ENCODE assay signal across 18 mouse cellular contexts in genomic region chr1:134766448-134766847, GRCm38 (mm10).
"Had no signal": no experiment of that assay in that cellular context is flagged by ENCODE, and none has a peak within 500 bp of the region (broad histone marks: within the 10 kb centered on the region; RNA-seq: fewer than 3 reads in every experiment).

No protein-coding gene starts in this region.

- H3K4me1 ChIP-seq: midbrain, embryonic 12.5 days had no signal

- H3K9me3 ChIP-seq: liver, embryonic 13.5 days; midbrain, embryonic 12.5 days; midbrain, embryonic 15.5 days; neural tube, embryonic 12.5 days; neural tube, embryonic 15.5 days had no signal

- ATAC-seq: midbrain, embryonic 15.5 days had no signal

- H3K27ac ChIP-seq: left cerebral cortex, adult 2 months; liver, embryonic 13.5 days; macrophage; midbrain, embryonic 12.5 days; midbrain, embryonic 15.5 days; neural tube, embryonic 12.5 days; neural tube, embryonic 15.5 days had no signal

- DNase-seq: kidney, adult 18-20 months; kidney, adult 9 months; kidney, postnatal 10 days; kidney, postnatal 36 days; layer of hippocampus, postnatal 36 days; liver, embryonic 13.5 days; lung, adult 2 months; right cerebral cortex, adult 18-20 months; right cerebral cortex, postnatal 14 days; right cerebral cortex, postnatal 4 days; thymus, adult 18-20 months; thymus, postnatal 36 days had no signal

- H3K27me3 ChIP-seq: liver, embryonic 13.5 days; midbrain, embryonic 12.5 days; midbrain, embryonic 15.5 days; neural tube, embryonic 12.5 days; neural tube, embryonic 15.5 days had no signal

- H3K4me2 ChIP-seq: liver, embryonic 13.5 days; midbrain, embryonic 12.5 days; midbrain, embryonic 15.5 days; neural tube, embryonic 12.5 days; neural tube, embryonic 15.5 days had no signal

- H3K9ac ChIP-seq: liver, embryonic 13.5 days; midbrain, embryonic 12.5 days; midbrain, embryonic 15.5 days; neural tube, embryonic 12.5 days; neural tube, embryonic 15.5 days had no signal

- H3K4me3 ChIP-seq: left cerebral cortex, adult 2 months; liver, embryonic 13.5 days; midbrain, embryonic 12.5 days; midbrain, embryonic 15.5 days; neural tube, embryonic 12.5 days; neural tube, embryonic 15.5 days had no signal
